ENCODE assay signal across 9 mouse cellular contexts in the genomic region with DNA sequence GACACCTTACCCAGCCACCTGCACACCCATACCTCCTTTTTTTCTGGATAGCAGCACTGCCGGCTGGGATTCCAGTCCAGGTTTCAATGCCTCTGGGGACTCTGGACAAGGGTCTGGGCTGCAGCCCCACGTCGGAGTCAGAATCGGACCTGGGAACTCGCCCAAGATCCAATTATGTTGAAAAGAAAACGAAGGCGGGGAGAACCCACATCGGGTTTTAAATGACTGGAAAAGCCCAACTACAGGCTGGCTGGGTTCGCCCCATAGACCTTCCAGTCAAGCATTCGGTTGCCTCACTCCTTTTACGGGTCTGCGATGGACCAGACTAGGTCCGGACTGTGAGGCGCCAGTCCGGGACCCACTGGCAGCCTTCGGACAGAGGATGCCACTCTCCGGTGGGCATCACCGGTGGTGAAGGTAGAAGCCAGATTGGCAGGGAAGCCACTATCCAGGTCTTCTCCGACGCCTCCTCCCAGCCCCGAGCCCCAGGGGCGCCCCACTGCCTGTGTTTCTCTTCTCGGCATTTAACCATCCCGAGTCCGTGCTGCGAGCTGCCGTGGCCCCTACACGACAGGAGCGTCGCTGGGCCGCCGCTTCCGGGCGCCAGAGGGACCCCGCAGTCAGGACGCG. TPM values are rescaled to one million over a fixed set of nuclear protein-coding genes. Genes with fewer than 3 reads are reported as not detected.
A peak's percentile ranks its signal among the peaks of the same experiment; 100 is the strongest.
DNase-seq lines count a peak whose midpoint lies in the region; ATAC-seq and TF ChIP-seq lines count a peak whose summit lies in the region.
"Had no signal": no experiment of that assay in that cellular context is flagged by ENCODE, and none has a peak within 500 bp of the region (broad histone marks: within the 10 kb centered on the region; RNA-seq: fewer than 3 reads in every experiment).

No protein-coding gene starts in this region.

- H3K9ac ChIP-seq in lung, postnatal 0 days (replicated peaks; ENCODE audit: low read depth) = no peak overlapping the region
- peak overlapping the region; percentile 92 for H3K9ac ChIP-seq in midbrain, embryonic 13.5 days (replicated peaks)

- H3K4me3 ChIP-seq in lung, postnatal 0 days (ENCODE audit: low read depth, low read length) = peak overlapping the region; percentile 48
- H3K4me3 ChIP-seq in hindbrain, embryonic 10.5 days = peak overlapping the region; percentile 71
- peak overlapping the region; percentile 70 for H3K4me3 ChIP-seq in midbrain, embryonic 13.5 days (replicated peaks)
- H3K4me3 ChIP-seq: erythroblast, embryonic 14.5 days had no signal

- no peaks in the 10 kb centered on the region for H3K36me3 ChIP-seq in lung, postnatal 0 days (ENCODE audit: insufficient read depth, low read length)
- H3K36me3 ChIP-seq in hindbrain, embryonic 10.5 days = no peaks in the 10 kb centered on the region
- H3K36me3 ChIP-seq in midbrain, embryonic 13.5 days = no peaks in the 10 kb centered on the region

- peaks cover 56% of the 10 kb centered on the region for H3K27me3 ChIP-seq in lung, postnatal 0 days (replicated peaks; ENCODE audit: insufficient read depth, low read length)
- peaks cover 100% of the 10 kb centered on the region for H3K27me3 ChIP-seq in hindbrain, embryonic 10.5 days (ENCODE audit: insufficient read depth, poor library complexity, severe bottlenecking)
- H3K27me3 ChIP-seq in midbrain, embryonic 13.5 days = peaks cover 88% of the 10 kb centered on the region

- peak; percentile 13 for DNase-seq in adrenal gland, postnatal 10 days
- DNase-seq in adrenal gland, adult 8-10 months = no peak
- peak; percentile 12 for DNase-seq in lung, postnatal 0 days (ENCODE audit: low spot score)
- no peak for DNase-seq in lung, postnatal 4 days
- peak; percentile 35 for DNase-seq in hindbrain, embryonic 10.5 days (ENCODE audit: low spot score)
- no peak for DNase-seq in spleen, adult 12 weeks (ENCODE audit: low spot score)
- no peak for DNase-seq in B cell, adult 2 months

- no peak overlapping the region for H3K27ac ChIP-seq in lung, postnatal 0 days (ENCODE audit: low read length)
- peak overlapping the region; percentile 77 for H3K27ac ChIP-seq in hindbrain, embryonic 10.5 days
- peak overlapping the region; percentile 62; the same call in 1 of the 2 replicates for H3K27ac ChIP-seq in midbrain, embryonic 13.5 days

- peaks cover 42% of the 10 kb centered on the region for H3K4me1 ChIP-seq in lung, postnatal 0 days (ENCODE audit: insufficient read depth, low read depth, low read length)
- peaks cover 59% of the 10 kb centered on the region for H3K4me1 ChIP-seq in hindbrain, embryonic 10.5 days (replicated peaks)
- H3K4me1 ChIP-seq in midbrain, embryonic 13.5 days (replicated peaks) = peaks cover 67% of the 10 kb centered on the region

- WGBS in lung, postnatal 0 days = 2% methylated on average over 35 of the region's 37 CpGs
- WGBS in hindbrain, embryonic 10.5 days = 1% methylated on average over 37 of the region's 37 CpGs
- under 1% methylated on average over 36 of the region's 37 CpGs for WGBS in midbrain, embryonic 13.5 days

- H3K9me3 ChIP-seq in lung, postnatal 0 days (ENCODE audit: low read length) = no peaks in the 10 kb centered on the region
- no peaks in the 10 kb centered on the region for H3K9me3 ChIP-seq in hindbrain, embryonic 10.5 days
- no peaks in the 10 kb centered on the region for H3K9me3 ChIP-seq in midbrain, embryonic 13.5 days

- peak; percentile 29; the same call in 1 of the 2 replicates for TF ChIP-seq CTCF in lung, postnatal 0 days (IDR thresholded peaks at IDR 0.05)

- peak overlapping the region; percentile 96 for H3K4me2 ChIP-seq in lung, postnatal 0 days (replicated peaks; ENCODE audit: low read depth, low read length)
- peak overlapping the region; percentile 89 for H3K4me2 ChIP-seq in midbrain, embryonic 13.5 days (replicated peaks)

- ATAC-seq in lung, postnatal 0 days = no peak
- ATAC-seq in midbrain, embryonic 13.5 days = 0 out of 2 replicates have a peak, but pooled peaks have one; percentile 18

- no peak for TF ChIP-seq EP300 in lung, postnatal 0 days (IDR thresholded peaks at IDR 0.05)

RNA-seq across cellular contexts. Expression of a gene that starts 1.3 kb away (rescaled TPM):
- 1 to 10 TPM; 2.5 to 3.4 TPM for total RNA-seq in adrenal gland, postnatal 10 days (2021)
- 1 to 10 TPM; 2.4 to 8.5 (median 5.4) TPM for total RNA-seq in adrenal gland, adult 8-10 months (2022)
- polyA plus RNA-seq in lung, postnatal 0 days (2015; fragmentation: Nextera tagmentation; extraction: Ambion mirVana) = 1.7 and 2.1 TPM in 2 replicates
- 3.2 and 9.7 TPM in 2 replicates for polyA plus RNA-seq in hindbrain, embryonic 10.5 days (2016; fragmentation: Nextera tagmentation; extraction: Ambion mirVana)
- 7.3 and 8.6 TPM in 2 replicates for polyA plus RNA-seq in midbrain, embryonic 13.5 days (2015; fragmentation: Nextera tagmentation; extraction: Ambion mirVana)
- polyA plus RNA-seq: erythroblast, embryonic 14.5 days had no signal

RNA-seq across cellular contexts. Expression of a gene that starts 53.8 kb away (rescaled TPM):
- 10 to 100 TPM; 36.9 to 50.6 TPM for total RNA-seq in adrenal gland, postnatal 10 days (2021)
- 10 to 100 TPM; 57.6 to 74.5 (median 59.9) TPM for total RNA-seq in adrenal gland, adult 8-10 months (2022)
- 5.3 and 5.6 TPM in 2 replicates for polyA plus RNA-seq in lung, postnatal 0 days (2015; fragmentation: Nextera tagmentation; extraction: Ambion mirVana)
- 11.8 and 12.4 TPM in 2 replicates for polyA plus RNA-seq in hindbrain, embryonic 10.5 days (2016; fragmentation: Nextera tagmentation; extraction: Ambion mirVana)
- 9.7 and 11.7 TPM in 2 replicates for polyA plus RNA-seq in midbrain, embryonic 13.5 days (2015; fragmentation: Nextera tagmentation; extraction: Ambion mirVana)

RNA-seq across cellular contexts. Expression of a gene that starts 57.7 kb away (rescaled TPM):
- total RNA-seq in adrenal gland, postnatal 10 days (2021) = 10 to 100 TPM; 20.0 to 25.0 TPM
- total RNA-seq in adrenal gland, adult 8-10 months (2022) = 10 to 100 TPM; 23.8 to 31.3 (median 29.2) TPM
- 10.2 and 10.3 TPM in 2 replicates for polyA plus RNA-seq in lung, postnatal 0 days (2015; fragmentation: Nextera tagmentation; extraction: Ambion mirVana)
- polyA plus RNA-seq in hindbrain, embryonic 10.5 days (2016; fragmentation: Nextera tagmentation; extraction: Ambion mirVana) = 21.4 and 23.4 TPM in 2 replicates
- polyA plus RNA-seq in midbrain, embryonic 13.5 days (2015; fragmentation: Nextera tagmentation; extraction: Ambion mirVana) = 22.8 and 22.9 TPM in 2 replicates

Comparison
In these comparisons a context has a peak if more than half of its experiments do, and no peak if none do; other contexts are left out.
1. DNase-seq: peak in adrenal gland, postnatal 10 days (single experiment), lung, postnatal 0 days (single experiment) and hindbrain, embryonic 10.5 days (single experiment); none in adrenal gland, adult 8-10 months (single experiment), lung, postnatal 4 days (0 of 2), spleen, adult 12 weeks (single experiment) and B cell, adult 2 months (0 of 2).
2. Peak in every context shown above with its lines, with median percentiles within 50 percentile points of each other: H3K4me3 ChIP-seq.